Mouse (Mus musculus): ENCODE data around the gene Kctd4. TPM values are rescaled to one million over a fixed set of nuclear protein-coding genes. Genes with fewer than 3 reads are reported as not detected.

The Kctd4 gene
- polyA plus RNA-seq, 1 experiment from 2014 or later = 9.3 TPM

- H3K9ac ChIP-seq (ENCODE audit: low read depth, low read length) = no peak overlapping the region
- no peak overlapping the region for H3K4me2 ChIP-seq (ENCODE audit: low read length)
- H3K9me3 ChIP-seq (replicated peaks; ENCODE audit: control insufficient read depth, low read length, poor library complexity, severe bottlenecking) = no peaks in the 10 kb centered on the region
- 100% methylated on average over 1 of the region's 1 CpGs for WGBS
- no peaks in the 10 kb centered on the region for H3K4me1 ChIP-seq (ENCODE audit: control insufficient read depth, insufficient read depth, low read length)
- no peaks in the 10 kb centered on the region for H3K36me3 ChIP-seq (ENCODE audit: control insufficient read depth, insufficient read depth, low read length)
- H3K27ac ChIP-seq (ENCODE audit: low read length) = no peak overlapping the region
- no peak for ATAC-seq
- H3K4me3 ChIP-seq (ENCODE audit: low read depth, low read length) = no peak overlapping the region
- H3K27me3 ChIP-seq (ENCODE audit: control insufficient read depth, insufficient read depth, low read depth, low read length) = no peaks in the 10 kb centered on the region
Observed at GRCm38 (mm10) chr14:75941500-75941899, 13.3 kb upstream of the Kctd4 start.

- no peak for ATAC-seq
- Histone ChIP-seq H3K27me3 (ENCODE audit: control insufficient read depth, insufficient read depth, low read depth, low read length) (no peaks in the 10 kb centered on the region), H3K27ac (ENCODE audit: low read length) (no peak overlapping the region), H3K9ac (ENCODE audit: low read depth, low read length) (no peak overlapping the region), H3K9me3 (replicated peaks; ENCODE audit: control insufficient read depth, low read length, poor library complexity, severe bottlenecking) (no peaks in the 10 kb centered on the region), H3K36me3 (ENCODE audit: control insufficient read depth, insufficient read depth, low read length) (no peaks in the 10 kb centered on the region), H3K4me2 (ENCODE audit: low read length) (no peak overlapping the region), H3K4me3 (ENCODE audit: low read depth, low read length) (no peak overlapping the region), H3K4me1 (ENCODE audit: control insufficient read depth, insufficient read depth, low read length) (peaks cover 6% of the 10 kb centered on the region; the same call in 1 of the 2 replicates)
- 98% methylated on average over 3 of the region's 3 CpGs for WGBS
Observed at GRCm38 (mm10) chr14:75942365-75942764, 12.4 kb upstream of the Kctd4 start.

- H3K4me1 ChIP-seq (ENCODE audit: control insufficient read depth, insufficient read depth, low read length) = peaks cover 13% of the 10 kb centered on the region
- WGBS = 25% methylated on average over 3 of the region's 3 CpGs
Observed at GRCm38 (mm10) chr14:75947674-75948073, 7.1 kb upstream of the Kctd4 start.

GRCm38 (mm10) chr14:75953011-75953410 lies 1.8 kb upstream of the Kctd4 start:
- no peak overlapping the region for H3K4me3 ChIP-seq (ENCODE audit: low read depth, low read length)
- H3K27ac ChIP-seq (ENCODE audit: low read length) = no peak overlapping the region
- H3K4me2 ChIP-seq (ENCODE audit: low read length) = no peak overlapping the region
- no peaks in the 10 kb centered on the region for H3K27me3 ChIP-seq (ENCODE audit: control insufficient read depth, insufficient read depth, low read depth, low read length)
- H3K36me3 ChIP-seq (ENCODE audit: control insufficient read depth, insufficient read depth, low read length) = no peaks in the 10 kb centered on the region
- 56% methylated on average over 2 of the region's 2 CpGs for WGBS
- ATAC-seq = no peak
- H3K9me3 ChIP-seq (replicated peaks; ENCODE audit: control insufficient read depth, low read length, poor library complexity, severe bottlenecking) = no peaks in the 10 kb centered on the region
- H3K9ac ChIP-seq (ENCODE audit: low read depth, low read length) = no peak overlapping the region
- peaks cover under 1% of the 10 kb centered on the region; the same call in 1 of the 2 replicates for H3K4me1 ChIP-seq (ENCODE audit: control insufficient read depth, insufficient read depth, low read length)

More at GRCm38 (mm10) chr14:75947674-75948073, 7.1 kb upstream of the Kctd4 start:
- Histone ChIP-seq H3K4me2 (ENCODE audit: low read length) (peak overlapping the region; percentile 15; the same call in 1 of the 2 replicates), H3K27me3 (ENCODE audit: control insufficient read depth, insufficient read depth, low read depth, low read length) (no peaks in the 10 kb centered on the region), H3K36me3 (ENCODE audit: control insufficient read depth, insufficient read depth, low read length) (no peaks in the 10 kb centered on the region), H3K9me3 (replicated peaks; ENCODE audit: control insufficient read depth, low read length, poor library complexity, severe bottlenecking) (no peaks in the 10 kb centered on the region), H3K9ac (ENCODE audit: low read depth, low read length) (no peak overlapping the region), H3K27ac (ENCODE audit: low read length) (peak overlapping the region; percentile 58), H3K4me3 (ENCODE audit: low read depth, low read length) (no peak overlapping the region)
- peak; percentile 89 for ATAC-seq

- H3K27me3 ChIP-seq (ENCODE audit: control insufficient read depth, insufficient read depth, low read depth, low read length) = no peaks in the 10 kb centered on the region
- WGBS = 38% methylated on average over 9 of the region's 9 CpGs
- H3K4me1 ChIP-seq (ENCODE audit: control insufficient read depth, insufficient read depth, low read length) = peaks cover 17% of the 10 kb centered on the region
- peak overlapping the region; percentile 59 for H3K27ac ChIP-seq (ENCODE audit: low read length)
- H3K4me2 ChIP-seq (ENCODE audit: low read length) = peak overlapping the region; percentile 56
- H3K4me3 ChIP-seq (ENCODE audit: low read depth, low read length) = peak overlapping the region; percentile 39
- H3K9ac ChIP-seq (ENCODE audit: low read depth, low read length) = peak overlapping the region; percentile 61; the same call in 1 of the 2 replicates
- H3K36me3 ChIP-seq (ENCODE audit: control insufficient read depth, insufficient read depth, low read length) = no peaks in the 10 kb centered on the region
- ATAC-seq = peak; percentile 84
- H3K9me3 ChIP-seq (replicated peaks; ENCODE audit: control insufficient read depth, low read length, poor library complexity, severe bottlenecking) = no peaks in the 10 kb centered on the region
Observed at GRCm38 (mm10) chr14:75962250-75962649, 7.4 kb downstream of the Kctd4 start.

GRCm38 (mm10) chr14:75963215-75963614 lies 8.4 kb downstream of the Kctd4 start:
- WGBS = 24% methylated on average over 5 of the region's 5 CpGs
- Histone ChIP-seq H3K9ac (ENCODE audit: low read depth, low read length) (peak overlapping the region; percentile 61), H3K27me3 (ENCODE audit: control insufficient read depth, insufficient read depth, low read depth, low read length) (no peaks in the 10 kb centered on the region), H3K9me3 (replicated peaks; ENCODE audit: control insufficient read depth, low read length, poor library complexity, severe bottlenecking) (no peaks in the 10 kb centered on the region), H3K4me3 (ENCODE audit: low read depth, low read length) (peak overlapping the region; percentile 39), H3K4me1 (ENCODE audit: control insufficient read depth, insufficient read depth, low read length) (peaks cover 21% of the 10 kb centered on the region), H3K36me3 (ENCODE audit: control insufficient read depth, insufficient read depth, low read length) (no peaks in the 10 kb centered on the region), H3K4me2 (ENCODE audit: low read length) (peak overlapping the region; percentile 56), H3K27ac (ENCODE audit: low read length) (peak overlapping the region; percentile 59)
- ATAC-seq = peak; percentile 67; the same call in 1 of the 2 replicates

- 53% methylated on average over 5 of the region's 5 CpGs for WGBS
- no peak for ATAC-seq
- H3K9ac ChIP-seq (ENCODE audit: low read depth, low read length) = no peak overlapping the region
Observed at GRCm38 (mm10) chr14:75964000-75964399, 9.2 kb downstream of the Kctd4 start.

GRCm38 (mm10) chr14:75964433-75964832 lies 9.6 kb downstream of the Kctd4 start:
- 94% methylated on average over 1 of the region's 1 CpGs for WGBS
- H3K4me1 ChIP-seq (ENCODE audit: control insufficient read depth, insufficient read depth, low read length) = peaks cover 21% of the 10 kb centered on the region
- H3K27ac ChIP-seq (ENCODE audit: low read length) = no peak overlapping the region
- H3K9me3 ChIP-seq (replicated peaks; ENCODE audit: control insufficient read depth, low read length, poor library complexity, severe bottlenecking) = no peaks in the 10 kb centered on the region
- no peak overlapping the region for H3K9ac ChIP-seq (ENCODE audit: low read depth, low read length)
- no peaks in the 10 kb centered on the region for H3K36me3 ChIP-seq (ENCODE audit: control insufficient read depth, insufficient read depth, low read length)
- ATAC-seq = no peak
- H3K4me3 ChIP-seq (ENCODE audit: low read depth, low read length) = peak overlapping the region; percentile 3
- no peaks in the 10 kb centered on the region for H3K27me3 ChIP-seq (ENCODE audit: control insufficient read depth, insufficient read depth, low read depth, low read length)
- H3K4me2 ChIP-seq (ENCODE audit: low read length) = peak overlapping the region; percentile 56

More at GRCm38 (mm10) chr14:75964000-75964399, 9.2 kb downstream of the Kctd4 start:
- no peak overlapping the region for H3K27ac ChIP-seq (ENCODE audit: low read length)
- no peaks in the 10 kb centered on the region for H3K9me3 ChIP-seq (replicated peaks; ENCODE audit: control insufficient read depth, low read length, poor library complexity, severe bottlenecking)
- no peaks in the 10 kb centered on the region for H3K36me3 ChIP-seq (ENCODE audit: control insufficient read depth, insufficient read depth, low read length)
- H3K4me3 ChIP-seq (ENCODE audit: low read depth, low read length) = peak overlapping the region; percentile 34
- H3K27me3 ChIP-seq (ENCODE audit: control insufficient read depth, insufficient read depth, low read depth, low read length) = no peaks in the 10 kb centered on the region
- peaks cover 21% of the 10 kb centered on the region for H3K4me1 ChIP-seq (ENCODE audit: control insufficient read depth, insufficient read depth, low read length)
- peak overlapping the region; percentile 56 for H3K4me2 ChIP-seq (ENCODE audit: low read length)

- ATAC-seq = no peak
- Histone ChIP-seq H3K36me3 (ENCODE audit: control insufficient read depth, insufficient read depth, low read length) (no peaks in the 10 kb centered on the region), H3K9me3 (replicated peaks; ENCODE audit: control insufficient read depth, low read length, poor library complexity, severe bottlenecking) (no peaks in the 10 kb centered on the region), H3K27me3 (ENCODE audit: control insufficient read depth, insufficient read depth, low read depth, low read length) (no peaks in the 10 kb centered on the region), H3K4me3 (ENCODE audit: low read depth, low read length) (no peak overlapping the region), H3K4me1 (ENCODE audit: control insufficient read depth, insufficient read depth, low read length) (peaks cover 21% of the 10 kb centered on the region; the same call in 1 of the 2 replicates), H3K27ac (ENCODE audit: low read length) (no peak overlapping the region), H3K4me2 (ENCODE audit: low read length) (no peak overlapping the region), H3K9ac (ENCODE audit: low read depth, low read length) (no peak overlapping the region)
- 74% methylated on average over 5 of the region's 5 CpGs for WGBS
Observed at GRCm38 (mm10) chr14:75967291-75967690, 12.5 kb downstream of the Kctd4 start.

Measured in midbrain, embryonic 16.5 days (tissue).